Mouse (Mus musculus): ENCODE data around the gene Gm4491. TPM values are rescaled to one million over a fixed set of nuclear protein-coding genes. Genes with fewer than 3 reads are reported as not detected.

Gm4491 gene
- polyA plus RNA-seq, 1 experiment from 2014 or later: not detected

DNA sequence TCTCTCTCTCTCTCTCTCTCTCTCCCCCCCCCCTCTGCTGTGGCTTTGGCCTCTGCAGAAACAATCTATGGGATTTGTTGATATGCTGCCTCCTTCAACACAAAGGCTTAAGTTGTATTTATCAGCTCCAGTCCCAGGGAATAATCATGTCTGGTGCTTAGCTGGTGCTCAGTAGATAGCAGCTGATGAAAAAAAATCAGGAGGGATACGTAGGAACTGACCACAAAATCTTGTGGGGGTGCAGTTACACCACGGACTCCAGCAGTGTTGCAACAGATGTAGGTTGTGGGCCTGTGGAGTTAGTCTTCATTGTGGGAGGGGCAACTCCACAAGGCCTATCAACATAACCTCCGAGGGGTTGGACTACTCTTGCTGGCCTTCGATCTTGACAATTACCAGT, 19.8 kb downstream of the Gm4491 start:
- H3K4me2 ChIP-seq (ENCODE audit: low read depth, low read length): no peak overlapping the region
- WGBS (ENCODE audit: insufficient replicate concordance): 20% methylated on average over 4 of the region's 4 CpGs
- H3K9ac ChIP-seq (replicated peaks): no peak overlapping the region

DNA sequence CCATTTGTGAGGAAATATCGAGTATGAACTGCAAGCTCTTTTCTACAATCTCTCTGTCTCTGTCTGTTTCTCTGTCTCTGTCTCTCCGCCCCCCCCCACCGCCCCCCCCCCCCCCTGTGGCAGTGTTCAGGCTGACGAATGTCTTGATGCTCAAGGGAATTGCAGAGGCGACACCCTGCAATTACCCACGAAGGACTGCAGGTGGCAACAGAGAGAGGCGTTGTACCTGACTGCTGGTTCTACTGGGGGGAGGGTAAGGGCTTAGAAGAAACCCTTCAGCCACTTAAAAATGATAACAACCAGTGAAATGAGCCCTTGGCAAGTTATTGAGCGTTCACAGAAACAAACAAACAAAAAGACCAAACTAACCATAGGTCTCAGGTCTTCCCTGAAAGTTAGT, 22.7 kb downstream of the Gm4491 start:
- ATAC-seq (peak; percentile 13; the same call in 1 of the 2 replicates), DNase-seq (peak; percentile 61)
- Histone ChIP-seq H3K27me3 (ENCODE audit: insufficient read depth, low read length) (no peaks in the 10 kb centered on the region), H3K4me3 (ENCODE audit: low read depth, low read length) (no peak overlapping the region), H3K4me1 (ENCODE audit: insufficient read depth) (peaks cover 8% of the 10 kb centered on the region), H3K9ac (replicated peaks) (no peak overlapping the region), H3K36me3 (replicated peaks; ENCODE audit: insufficient read depth, low read length) (no peaks in the 10 kb centered on the region), H3K4me2 (ENCODE audit: low read depth, low read length) (no peak overlapping the region), H3K27ac (ENCODE audit: low read depth) (no peak overlapping the region), H3K9me3 (ENCODE audit: low read length) (no peaks in the 10 kb centered on the region)
- TF ChIP-seq CTCF (IDR thresholded peaks at IDR 0.05; ENCODE audit: low read depth) (peak; percentile 77), EP300 (IDR thresholded peaks at IDR 0.05; ENCODE audit: low read depth) (no peak)
- WGBS (ENCODE audit: insufficient replicate concordance): 3% methylated on average over 8 of the region's 8 CpGs

More for the DNA sequence above, 19.8 kb downstream of the Gm4491 start:
- Histone ChIP-seq H3K9me3 (ENCODE audit: low read length) (no peaks in the 10 kb centered on the region), H3K4me1 (ENCODE audit: insufficient read depth) (0 out of 2 replicates have a peak, but pooled peaks cover 2% of the 10 kb centered on the region), H3K27me3 (ENCODE audit: insufficient read depth, low read length) (no peaks in the 10 kb centered on the region), H3K36me3 (replicated peaks; ENCODE audit: insufficient read depth, low read length) (0 out of 2 replicates have a peak, but pooled peaks cover 3% of the 10 kb centered on the region), H3K4me3 (ENCODE audit: low read depth, low read length) (no peak overlapping the region), H3K27ac (ENCODE audit: low read depth) (no peak overlapping the region)
- TF ChIP-seq CTCF (IDR thresholded peaks at IDR 0.05; ENCODE audit: low read depth) (no peak), EP300 (IDR thresholded peaks at IDR 0.05; ENCODE audit: low read depth) (0 out of 2 replicates have a peak, but pooled peaks have one; percentile 14)
- DNase-seq: no peak
- ATAC-seq: peak; percentile 39

DNA sequence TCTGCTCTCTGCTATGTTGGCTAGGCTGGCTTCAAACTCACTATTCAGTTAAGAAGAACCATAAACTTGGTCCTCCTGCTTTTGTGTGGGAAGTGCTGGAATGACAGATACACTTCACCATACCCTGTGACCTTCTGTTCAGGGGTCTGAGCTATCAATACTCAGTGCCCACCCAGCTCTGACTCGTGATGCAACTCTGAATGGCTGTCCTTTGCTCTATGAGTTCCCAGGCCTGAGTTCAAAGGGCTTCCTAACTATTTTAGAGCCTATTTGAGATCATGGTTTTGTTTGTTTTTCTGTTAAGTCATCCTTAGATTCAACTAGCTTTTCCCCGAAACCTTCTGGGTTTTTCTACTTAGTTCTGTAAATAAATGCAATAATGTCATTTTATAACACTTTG, 25.7 kb downstream of the Gm4491 start:
- H3K36me3 ChIP-seq (replicated peaks; ENCODE audit: insufficient read depth, low read length): no peaks in the 10 kb centered on the region
- no peaks in the 10 kb centered on the region for H3K9me3 ChIP-seq (ENCODE audit: low read length)
- H3K4me2 ChIP-seq (ENCODE audit: low read depth, low read length): no peak overlapping the region
- ATAC-seq (no peak), DNase-seq (no peak)
- WGBS (ENCODE audit: insufficient replicate concordance): 44% methylated on average over 2 of the region's 2 CpGs
- TF ChIP-seq CTCF (IDR thresholded peaks at IDR 0.05; ENCODE audit: low read depth) (no peak), EP300 (IDR thresholded peaks at IDR 0.05; ENCODE audit: low read depth) (no peak)
- H3K27ac ChIP-seq (ENCODE audit: low read depth): peak overlapping the region; percentile 85
- H3K4me1 ChIP-seq (ENCODE audit: insufficient read depth): peaks cover 8% of the 10 kb centered on the region
- H3K9ac ChIP-seq (replicated peaks): no peak overlapping the region
- no peak overlapping the region for H3K4me3 ChIP-seq (ENCODE audit: low read depth, low read length)
- no peaks in the 10 kb centered on the region for H3K27me3 ChIP-seq (ENCODE audit: insufficient read depth, low read length)

DNA sequence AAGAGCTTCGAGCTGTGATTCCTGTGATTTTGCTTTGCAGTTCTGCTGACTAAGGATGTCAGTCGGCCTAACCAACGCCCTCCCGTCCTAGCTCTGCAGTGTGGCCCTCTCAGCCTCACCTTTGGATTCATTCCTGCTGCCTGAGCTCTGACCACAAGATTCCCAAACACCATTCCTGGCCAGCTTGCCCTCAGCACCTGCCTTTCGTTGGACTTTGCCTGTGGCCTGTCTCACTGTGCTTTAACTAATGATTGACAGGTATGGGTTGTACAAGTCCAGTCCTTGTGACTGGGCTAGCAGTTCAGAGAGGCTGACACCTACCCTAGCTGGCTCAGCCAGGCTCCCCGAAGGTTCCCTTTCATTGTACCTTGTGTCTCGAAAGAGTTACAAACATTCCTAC, 26.6 kb downstream of the Gm4491 start:
- peak overlapping the region; percentile 85 for H3K27ac ChIP-seq (ENCODE audit: low read depth)
- 0 out of 2 replicates have a peak, but pooled peaks have one; percentile 51 for TF ChIP-seq EP300 (IDR thresholded peaks at IDR 0.05; ENCODE audit: low read depth)
- TF ChIP-seq CTCF (IDR thresholded peaks at IDR 0.05; ENCODE audit: low read depth): no peak
- H3K9ac ChIP-seq (replicated peaks): no peak overlapping the region
- no peaks in the 10 kb centered on the region for H3K9me3 ChIP-seq (ENCODE audit: low read length)
- peak; percentile 98 for ATAC-seq
- peak overlapping the region; percentile 33 for H3K4me2 ChIP-seq (ENCODE audit: low read depth, low read length)
- no peaks in the 10 kb centered on the region for H3K27me3 ChIP-seq (ENCODE audit: insufficient read depth, low read length)
- H3K4me3 ChIP-seq (ENCODE audit: low read depth, low read length): no peak overlapping the region
- no peaks in the 10 kb centered on the region for H3K36me3 ChIP-seq (replicated peaks; ENCODE audit: insufficient read depth, low read length)
- peak; percentile 61 for DNase-seq
- peaks cover 8% of the 10 kb centered on the region for H3K4me1 ChIP-seq (ENCODE audit: insufficient read depth)
- WGBS (ENCODE audit: insufficient replicate concordance): 59% methylated on average over 7 of the region's 7 CpGs

DNA sequence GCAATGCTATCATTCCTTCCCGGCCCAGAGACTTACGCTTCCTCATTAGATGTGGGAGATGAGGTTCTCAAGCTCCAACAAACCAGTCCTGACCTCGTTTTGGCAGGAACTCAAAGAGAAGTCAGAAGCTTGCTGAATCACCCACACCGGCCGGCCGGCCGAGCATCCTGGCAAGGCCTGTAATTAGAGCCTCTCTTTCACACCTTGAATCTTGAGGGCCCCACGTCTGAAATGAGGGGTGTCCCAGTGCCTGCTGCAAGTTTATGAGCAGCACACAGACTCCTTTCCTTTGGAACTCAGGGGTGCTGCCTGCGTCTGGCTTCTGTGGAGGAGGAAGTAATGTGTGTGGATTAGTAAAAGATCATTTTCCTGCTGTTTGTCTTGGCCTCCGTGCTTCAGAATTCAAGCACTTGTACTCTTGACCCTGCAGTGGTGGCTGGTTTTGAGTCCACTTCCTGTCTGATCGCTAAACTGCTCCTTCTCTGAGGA, 31.5 kb downstream of the Gm4491 start:
- Histone ChIP-seq H3K4me3 (ENCODE audit: low read depth, low read length) (no peak overlapping the region), H3K27ac (ENCODE audit: low read depth) (no peak overlapping the region), H3K27me3 (ENCODE audit: insufficient read depth, low read length) (no peaks in the 10 kb centered on the region), H3K4me2 (ENCODE audit: low read depth, low read length) (no peak overlapping the region), H3K4me1 (ENCODE audit: insufficient read depth) (no peaks in the 10 kb centered on the region), H3K9me3 (ENCODE audit: low read length) (no peaks in the 10 kb centered on the region), H3K9ac (replicated peaks) (no peak overlapping the region), H3K36me3 (replicated peaks; ENCODE audit: insufficient read depth, low read length) (no peaks in the 10 kb centered on the region)
- no peak for TF ChIP-seq EP300 (IDR thresholded peaks at IDR 0.05; ENCODE audit: low read depth)
- TF ChIP-seq CTCF (IDR thresholded peaks at IDR 0.05; ENCODE audit: low read depth): no peak
- DNase-seq (no peak), ATAC-seq (no peak)
- 34% methylated on average over 11 of the region's 11 CpGs for WGBS (ENCODE audit: insufficient replicate concordance)

DNA sequence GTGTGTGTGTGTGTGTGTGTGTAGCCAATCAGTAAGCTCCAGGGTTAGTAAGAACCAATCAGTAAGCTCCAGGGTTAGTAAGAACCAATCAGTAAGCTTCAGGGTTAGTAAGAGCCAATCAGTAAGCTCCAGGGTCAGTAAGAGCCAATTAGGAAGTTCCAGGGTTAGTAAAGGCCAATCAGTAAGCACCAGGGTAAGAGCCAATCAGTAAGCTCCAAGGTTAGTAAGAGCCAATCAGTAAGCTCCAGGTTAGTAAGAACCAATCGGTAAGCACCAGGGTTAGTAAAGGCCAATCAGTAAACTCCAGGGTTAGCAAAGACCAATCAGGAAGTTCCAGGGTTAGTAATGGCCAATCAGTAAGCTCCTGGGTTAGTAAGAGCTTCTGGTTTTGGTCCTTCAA, 32.8 kb downstream of the Gm4491 start:
- DNase-seq (no peak), ATAC-seq (peak; percentile 40; the same call in 1 of the 2 replicates)
- no peaks in the 10 kb centered on the region for H3K36me3 ChIP-seq (replicated peaks; ENCODE audit: insufficient read depth, low read length)
- 73% methylated on average over 1 of the region's 1 CpGs for WGBS (ENCODE audit: insufficient replicate concordance)
- H3K4me3 ChIP-seq (ENCODE audit: low read depth, low read length): no peak overlapping the region
- TF ChIP-seq CTCF (IDR thresholded peaks at IDR 0.05; ENCODE audit: low read depth) (no peak), EP300 (IDR thresholded peaks at IDR 0.05; ENCODE audit: low read depth) (no peak)
- H3K4me1 ChIP-seq (ENCODE audit: insufficient read depth): no peaks in the 10 kb centered on the region
- H3K27ac ChIP-seq (ENCODE audit: low read depth): no peak overlapping the region
- no peak overlapping the region for H3K4me2 ChIP-seq (ENCODE audit: low read depth, low read length)
- H3K9ac ChIP-seq (replicated peaks): no peak overlapping the region
- no peaks in the 10 kb centered on the region for H3K27me3 ChIP-seq (ENCODE audit: insufficient read depth, low read length)
- no peaks in the 10 kb centered on the region for H3K9me3 ChIP-seq (ENCODE audit: low read length)

Data from liver, postnatal 0 days (tissue).